In genomic region chr1:91493938-91494337, GRCm38 (mm10) we compare ENCODE assay signal across 8 mouse cellular contexts. TPM values are rescaled to one million over a fixed set of nuclear protein-coding genes. Genes with fewer than 3 reads are reported as not detected.
DNase-seq lines count a peak whose midpoint lies in the region; ATAC-seq lines count a peak whose summit lies in the region.

No protein-coding gene starts in this region.

- H3K4me1 ChIP-seq in heart, embryonic 12.5 days (replicated peaks) = peaks cover 15% of the 10 kb centered on the region
- peaks cover 15% of the 10 kb centered on the region for H3K4me1 ChIP-seq in heart, embryonic 15.5 days (replicated peaks)
- H3K4me1 ChIP-seq in midbrain, embryonic 10.5 days = peaks cover 22% of the 10 kb centered on the region

- H3K27ac ChIP-seq in heart, embryonic 12.5 days (ENCODE audit: poor library complexity, severe bottlenecking) = no peak overlapping the region
- no peak overlapping the region for H3K27ac ChIP-seq in heart, embryonic 15.5 days
- H3K27ac ChIP-seq in midbrain, embryonic 10.5 days (replicated peaks) = peak overlapping the region; percentile 85; the same call in 1 of the 2 replicates

- intact Hi-C loops in heart, postnatal 14 days (cut with DNase I) = no loop called here

- ATAC-seq in heart, embryonic 12.5 days (ENCODE audit: insufficient number of reproducible peaks, low FRiP score) = no peak
- no peak for ATAC-seq in heart, embryonic 15.5 days (replicated peaks; ENCODE audit: insufficient number of reproducible peaks, insufficient read depth, low FRiP score, low read depth)

- DNase-seq in heart, postnatal 14 days = no peak
- peak; percentile 10 for DNase-seq in ZHBTc4 (ENCODE audit: low read depth, low spot score)
- no peak for DNase-seq in midbrain, embryonic 10.5 days (ENCODE audit: low spot score)
- DNase-seq in gastrocnemius, postnatal 10 days = no peak
- no peak for DNase-seq in embryo, embryonic 9.5 days (ENCODE audit: extremely low spot score)
- DNase-seq in urinary bladder, postnatal 10 days (ENCODE audit: low spot score) = no peak

- peak overlapping the region; percentile 90 for H3K4me2 ChIP-seq in heart, embryonic 12.5 days
- peak overlapping the region; percentile 71 for H3K4me2 ChIP-seq in heart, embryonic 15.5 days

- H3K36me3 ChIP-seq in heart, embryonic 12.5 days = no peaks in the 10 kb centered on the region
- H3K36me3 ChIP-seq in heart, embryonic 15.5 days = no peaks in the 10 kb centered on the region
- H3K36me3 ChIP-seq in midbrain, embryonic 10.5 days = peaks cover 5% of the 10 kb centered on the region; the same call in 1 of the 2 replicates

- H3K9me3 ChIP-seq in heart, embryonic 12.5 days (replicated peaks) = no peaks in the 10 kb centered on the region
- no peaks in the 10 kb centered on the region for H3K9me3 ChIP-seq in heart, embryonic 15.5 days (replicated peaks)
- H3K9me3 ChIP-seq in midbrain, embryonic 10.5 days (replicated peaks) = no peaks in the 10 kb centered on the region

- H3K27me3 ChIP-seq in heart, embryonic 12.5 days (replicated peaks) = no peaks in the 10 kb centered on the region
- no peaks in the 10 kb centered on the region for H3K27me3 ChIP-seq in heart, embryonic 15.5 days
- H3K27me3 ChIP-seq in midbrain, embryonic 10.5 days (ENCODE audit: low read depth, poor library complexity, severe bottlenecking) = peaks cover 13% of the 10 kb centered on the region

- 53% methylated on average over 3 of the region's 3 CpGs for WGBS in heart, embryonic 12.5 days
- 41% methylated on average over 3 of the region's 3 CpGs for WGBS in heart, embryonic 15.5 days
- WGBS in midbrain, embryonic 10.5 days = 47% methylated on average over 3 of the region's 3 CpGs

- peak overlapping the region; percentile 75; the same call in 1 of the 2 replicates for H3K4me3 ChIP-seq in heart, embryonic 12.5 days
- peak overlapping the region; percentile 85 for H3K4me3 ChIP-seq in heart, embryonic 15.5 days
- peak overlapping the region; percentile 86 for H3K4me3 ChIP-seq in midbrain, embryonic 10.5 days

- H3K9ac ChIP-seq in heart, embryonic 12.5 days = peak overlapping the region; percentile 85; the same call in 1 of the 2 replicates
- peak overlapping the region; percentile 40; the same call in 1 of the 2 replicates for H3K9ac ChIP-seq in heart, embryonic 15.5 days

RNA-seq across cellular contexts. Expression of gene Traf3ip1, which starts 0.5 kb away (rescaled TPM):
- 4.8 and 6.0 TPM in 2 replicates for polyA plus RNA-seq in heart, embryonic 12.5 days (2016; fragmentation: Nextera tagmentation; extraction: Ambion mirVana)
- total RNA-seq in heart, postnatal 14 days (2021) = 1 to 10 TPM; 4.6 to 5.9 TPM
- 3.9 and 6.1 TPM in 2 replicates for polyA plus RNA-seq in heart, embryonic 15.5 days (2015; fragmentation: Nextera tagmentation; extraction: Ambion mirVana)
- 10.5 and 12.9 TPM in 2 replicates for polyA plus RNA-seq in midbrain, embryonic 10.5 days (2016; fragmentation: Nextera tagmentation; extraction: Ambion mirVana)
- total RNA-seq in gastrocnemius, postnatal 10 days (2021) = 1 to 10 TPM; 3.4 to 3.8 TPM

RNA-seq across cellular contexts. Expression of gene Per2, which starts 34.8 kb away (rescaled TPM):
- polyA plus RNA-seq in heart, embryonic 12.5 days (2016; fragmentation: Nextera tagmentation; extraction: Ambion mirVana) = 3.6 and 4.0 TPM in 2 replicates
- 10 to 100 TPM; 12.3 to 18.9 TPM for total RNA-seq in heart, postnatal 14 days (2021)
- 4.5 and 5.0 TPM in 2 replicates for polyA plus RNA-seq in heart, embryonic 15.5 days (2015; fragmentation: Nextera tagmentation; extraction: Ambion mirVana)
- 2.5 and 4.0 TPM in 2 replicates for polyA plus RNA-seq in midbrain, embryonic 10.5 days (2016; fragmentation: Nextera tagmentation; extraction: Ambion mirVana)
- 1 to 10 TPM; 4.9 to 6.8 TPM for total RNA-seq in gastrocnemius, postnatal 10 days (2021)

RNA-seq across cellular contexts. Expression of gene Asb1, which starts 46.4 kb away (rescaled TPM):
- 11.0 and 12.3 TPM in 2 replicates for polyA plus RNA-seq in heart, embryonic 12.5 days (2016; fragmentation: Nextera tagmentation; extraction: Ambion mirVana)
- 10 to 100 TPM; 19.8 to 20.3 TPM for total RNA-seq in heart, postnatal 14 days (2021)
- polyA plus RNA-seq in heart, embryonic 15.5 days (2015; fragmentation: Nextera tagmentation; extraction: Ambion mirVana) = 5.0 and 6.5 TPM in 2 replicates
- polyA plus RNA-seq in midbrain, embryonic 10.5 days (2016; fragmentation: Nextera tagmentation; extraction: Ambion mirVana) = 8.2 and 9.4 TPM in 2 replicates
- total RNA-seq in gastrocnemius, postnatal 10 days (2021) = 10 to 100 TPM; 13.2 to 15.6 TPM
